Mouse (Mus musculus): ENCODE measurements at regions not wholly inside any gene's neighbourhood (a gene's known extent, or its start where the extent isn't known, plus 50 kb on each side); places are given as distances from the start of the nearest gene placed in this dataset.

GRCm38 (mm10) chr3:38820787-38821186 is 66.0 kb upstream of the Fat4 start:
- Histone ChIP-seq H3K9ac (no peak overlapping the region), H3K27me3 (replicated peaks) (no peaks in the 10 kb centered on the region), H3K4me3 (replicated peaks) (no peak overlapping the region), H3K4me2 (replicated peaks) (no peak overlapping the region), H3K9me3 (no peaks in the 10 kb centered on the region), H3K4me1 (replicated peaks) (0 out of 2 replicates have a peak, but pooled peaks cover 3% of the 10 kb centered on the region), H3K27ac (no peak overlapping the region), H3K36me3 (no peaks in the 10 kb centered on the region)
- no peak for ATAC-seq
- WGBS: 42% methylated on average over 9 of the region's 9 CpGs

GRCm38 (mm10) chr3:38820315-38820714 is 66.4 kb upstream of the Fat4 start:
- Histone ChIP-seq H3K9ac (no peak overlapping the region), H3K9me3 (no peaks in the 10 kb centered on the region), H3K4me2 (replicated peaks) (no peak overlapping the region), H3K4me3 (replicated peaks) (no peak overlapping the region), H3K4me1 (replicated peaks) (0 out of 2 replicates have a peak, but pooled peaks cover 3% of the 10 kb centered on the region), H3K27me3 (replicated peaks) (no peaks in the 10 kb centered on the region), H3K27ac (no peak overlapping the region), H3K36me3 (no peaks in the 10 kb centered on the region)
- WGBS: 83% methylated on average over 7 of the region's 7 CpGs
- ATAC-seq: no peak

GRCm38 (mm10) chr3:38817651-38818050 is 69.1 kb upstream of the Fat4 start:
- no peak overlapping the region for H3K27ac ChIP-seq
- no peaks in the 10 kb centered on the region for H3K27me3 ChIP-seq (replicated peaks)
- H3K4me1 ChIP-seq (replicated peaks): 0 out of 2 replicates have a peak, but pooled peaks cover 3% of the 10 kb centered on the region
- H3K36me3 ChIP-seq: no peaks in the 10 kb centered on the region
- no peaks in the 10 kb centered on the region for H3K9me3 ChIP-seq
- no peak for ATAC-seq
- no peak overlapping the region for H3K4me2 ChIP-seq (replicated peaks)
- 77% methylated on average over 5 of the region's 5 CpGs for WGBS
- no peak overlapping the region for H3K4me3 ChIP-seq (replicated peaks)
- no peak overlapping the region for H3K9ac ChIP-seq

GRCm38 (mm10) chr3:38812457-38812856 is 74.3 kb upstream of the Fat4 start:
- WGBS: 81% methylated on average over 4 of the region's 4 CpGs
- no peak for ATAC-seq

GRCm38 (mm10) chr3:38811635-38812034 is 75.1 kb upstream of the Fat4 start:
- H3K36me3 ChIP-seq: no peaks in the 10 kb centered on the region
- 85% methylated on average over 8 of the region's 8 CpGs for WGBS
- H3K9ac ChIP-seq: no peak overlapping the region
- no peak overlapping the region for H3K4me3 ChIP-seq (replicated peaks)
- ATAC-seq: no peak
- no peak overlapping the region for H3K4me2 ChIP-seq (replicated peaks)
- no peak overlapping the region for H3K27ac ChIP-seq
- H3K27me3 ChIP-seq (replicated peaks): no peaks in the 10 kb centered on the region
- no peaks in the 10 kb centered on the region for H3K4me1 ChIP-seq (replicated peaks)
- no peaks in the 10 kb centered on the region for H3K9me3 ChIP-seq

More at GRCm38 (mm10) chr3:38812457-38812856, 74.3 kb upstream of the Fat4 start:
- no peak overlapping the region for H3K9ac ChIP-seq
- H3K27ac ChIP-seq: no peak overlapping the region
- no peaks in the 10 kb centered on the region for H3K4me1 ChIP-seq (replicated peaks)
- no peaks in the 10 kb centered on the region for H3K36me3 ChIP-seq
- H3K9me3 ChIP-seq: no peaks in the 10 kb centered on the region
- no peaks in the 10 kb centered on the region for H3K27me3 ChIP-seq (replicated peaks)
- H3K4me2 ChIP-seq (replicated peaks): no peak overlapping the region
- H3K4me3 ChIP-seq (replicated peaks): no peak overlapping the region

- ATAC-seq: no peak
- Histone ChIP-seq H3K4me1 (replicated peaks) (no peaks in the 10 kb centered on the region), H3K9me3 (no peaks in the 10 kb centered on the region), H3K27ac (no peak overlapping the region), H3K4me2 (replicated peaks) (no peak overlapping the region), H3K36me3 (no peaks in the 10 kb centered on the region), H3K9ac (no peak overlapping the region), H3K27me3 (replicated peaks) (no peaks in the 10 kb centered on the region), H3K4me3 (replicated peaks) (no peak overlapping the region)
- 88% methylated on average over 1 of the region's 1 CpGs for WGBS
Measured at GRCm38 (mm10) chr3:38806469-38807055, 80.2 kb upstream of the Fat4 start.

GRCm38 (mm10) chr3:38806036-38806435 is 80.7 kb upstream of the Fat4 start:
- Histone ChIP-seq H3K9ac (no peak overlapping the region), H3K27me3 (replicated peaks) (no peaks in the 10 kb centered on the region), H3K4me2 (replicated peaks) (no peak overlapping the region), H3K27ac (no peak overlapping the region), H3K9me3 (no peaks in the 10 kb centered on the region), H3K4me3 (replicated peaks) (no peak overlapping the region), H3K36me3 (no peaks in the 10 kb centered on the region), H3K4me1 (replicated peaks) (no peaks in the 10 kb centered on the region)
- WGBS: 46% methylated on average over 5 of the region's 5 CpGs
- no peak for ATAC-seq

GRCm38 (mm10) chr3:38795646-38796301 is 91.0 kb upstream of the Fat4 start:
- H3K36me3 ChIP-seq: no peaks in the 10 kb centered on the region
- no peak overlapping the region for H3K27ac ChIP-seq
- H3K4me2 ChIP-seq (replicated peaks): no peak overlapping the region
- H3K9ac ChIP-seq: no peak overlapping the region
- H3K4me3 ChIP-seq (replicated peaks): no peak overlapping the region
- 82% methylated on average over 11 of the region's 11 CpGs for WGBS
- no peaks in the 10 kb centered on the region for H3K27me3 ChIP-seq (replicated peaks)
- no peak for ATAC-seq
- H3K9me3 ChIP-seq: no peaks in the 10 kb centered on the region
- no peaks in the 10 kb centered on the region for H3K4me1 ChIP-seq (replicated peaks)

- 74% methylated on average over 3 of the region's 3 CpGs for WGBS
- Histone ChIP-seq H3K27ac (no peak overlapping the region), H3K4me3 (replicated peaks) (no peak overlapping the region), H3K9ac (no peak overlapping the region), H3K4me1 (replicated peaks) (no peaks in the 10 kb centered on the region), H3K4me2 (replicated peaks) (no peak overlapping the region), H3K27me3 (replicated peaks) (no peaks in the 10 kb centered on the region), H3K36me3 (no peaks in the 10 kb centered on the region), H3K9me3 (no peaks in the 10 kb centered on the region)
- ATAC-seq: no peak
Measured at GRCm38 (mm10) chr3:38793221-38793620, 93.5 kb upstream of the Fat4 start.

GRCm38 (mm10) chr3:38788751-38789150 is 98.0 kb upstream of the Fat4 start:
- Histone ChIP-seq H3K27ac (no peak overlapping the region), H3K4me2 (replicated peaks) (no peak overlapping the region), H3K27me3 (replicated peaks) (no peaks in the 10 kb centered on the region), H3K9me3 (no peaks in the 10 kb centered on the region), H3K4me3 (replicated peaks) (no peak overlapping the region), H3K9ac (no peak overlapping the region), H3K4me1 (replicated peaks) (no peaks in the 10 kb centered on the region), H3K36me3 (no peaks in the 10 kb centered on the region)
- 55% methylated on average over 2 of the region's 2 CpGs for WGBS
- ATAC-seq: no peak

GRCm38 (mm10) chr3:38783711-38784110 is 103.0 kb upstream of the Fat4 start:
- no peaks in the 10 kb centered on the region for H3K9me3 ChIP-seq
- no peak for ATAC-seq
- H3K36me3 ChIP-seq: no peaks in the 10 kb centered on the region
- 74% methylated on average over 6 of the region's 6 CpGs for WGBS
- H3K9ac ChIP-seq: no peak overlapping the region
- no peak overlapping the region for H3K4me3 ChIP-seq (replicated peaks)
- H3K27ac ChIP-seq: no peak overlapping the region
- H3K4me2 ChIP-seq (replicated peaks): no peak overlapping the region
- no peaks in the 10 kb centered on the region for H3K27me3 ChIP-seq (replicated peaks)
- H3K4me1 ChIP-seq (replicated peaks): no peaks in the 10 kb centered on the region

- Histone ChIP-seq H3K9me3 (no peaks in the 10 kb centered on the region), H3K4me1 (replicated peaks) (no peaks in the 10 kb centered on the region), H3K4me3 (replicated peaks) (no peak overlapping the region), H3K27me3 (replicated peaks) (no peaks in the 10 kb centered on the region), H3K9ac (no peak overlapping the region), H3K4me2 (replicated peaks) (no peak overlapping the region), H3K27ac (no peak overlapping the region), H3K36me3 (no peaks in the 10 kb centered on the region)
- 82% methylated on average over 3 of the region's 3 CpGs for WGBS
- no peak for ATAC-seq
Measured at GRCm38 (mm10) chr3:38783051-38783450, 103.7 kb upstream of the Fat4 start.

GRCm38 (mm10) chr3:38776743-38777366 is 109.9 kb upstream of the Fat4 start:
- no peaks in the 10 kb centered on the region for H3K36me3 ChIP-seq
- H3K4me2 ChIP-seq (replicated peaks): no peak overlapping the region
- no peak overlapping the region for H3K9ac ChIP-seq
- H3K9me3 ChIP-seq: no peaks in the 10 kb centered on the region
- H3K27me3 ChIP-seq (replicated peaks): no peaks in the 10 kb centered on the region
- H3K4me3 ChIP-seq (replicated peaks): no peak overlapping the region
- H3K27ac ChIP-seq: no peak overlapping the region
- H3K4me1 ChIP-seq (replicated peaks): no peaks in the 10 kb centered on the region
- 89% methylated on average over 4 of the region's 4 CpGs for WGBS
- no peak for ATAC-seq

Data from intestine, embryonic 15.5 days (tissue).